Mouse (Mus musculus) cerebellum, adult 8-10 months (tissue): ENCODE measurements around the gene Cep95.

Experiments used
- DNase-seq: peaks from one replicate; pipeline ENCODE4 v3.0.0; 2022

The Cep95 gene

GRCm38 (mm10) chr11:106815331-106815730, 26.3 kb downstream of the Cep95 start:
- no peak for DNase-seq

- no peak for DNase-seq
Measured at GRCm38 (mm10) chr11:106815761-106816160, 26.7 kb downstream of the Cep95 start.

- no peak for DNase-seq
Measured at GRCm38 (mm10) chr11:106816316-106816715, 27.3 kb downstream of the Cep95 start.

- no peak for DNase-seq
Measured at GRCm38 (mm10) chr11:106817156-106817555, 28.1 kb downstream of the Cep95 start.

- peak; percentile 81 for DNase-seq
Measured at GRCm38 (mm10) chr11:106817808-106818207, 28.8 kb downstream of the Cep95 start.

- peak; percentile 43 for DNase-seq
Measured at GRCm38 (mm10) chr11:106818341-106818740, 29.3 kb downstream of the Cep95 start.

- peak; percentile 46 for DNase-seq
Measured at GRCm38 (mm10) chr11:106819595-106819994, 30.5 kb downstream of the Cep95 start.

GRCm38 (mm10) chr11:106820252-106820651, 31.2 kb downstream of the Cep95 start:
- peak; percentile 48 for DNase-seq

GRCm38 (mm10) chr11:106820972-106821371, 31.9 kb downstream of the Cep95 start:
- peak; percentile 66 for DNase-seq

- no peak for DNase-seq
Measured at GRCm38 (mm10) chr11:106821397-106821796, 32.3 kb downstream of the Cep95 start.

GRCm38 (mm10) chr11:106822491-106822890, 33.4 kb downstream of the Cep95 start:
- no peak for DNase-seq

GRCm38 (mm10) chr11:106822911-106823310, 33.9 kb downstream of the Cep95 start:
- DNase-seq: peak; percentile 90

- DNase-seq: no peak
Measured at GRCm38 (mm10) chr11:106823741-106824140, 34.7 kb downstream of the Cep95 start.

- DNase-seq: peak; percentile 36
Measured at GRCm38 (mm10) chr11:106824403-106824802, 35.4 kb downstream of the Cep95 start.

GRCm38 (mm10) chr11:106828079-106828478, 39.0 kb downstream of the Cep95 start:
- no peak for DNase-seq

GRCm38 (mm10) chr11:106842002-106842401, 53.0 kb downstream of the Cep95 start:
- no peak for DNase-seq

- DNase-seq: no peak
Measured at GRCm38 (mm10) chr11:106851438-106851837, 62.4 kb downstream of the Cep95 start.
